Mouse (Mus musculus) embryonic facial prominence, embryonic 15.5 days (tissue): ENCODE measurements around the gene Mmp25. TPM values are rescaled to one million over a fixed set of nuclear protein-coding genes. Genes with fewer than 3 reads are reported as not detected.

Experiments
- ATAC-seq: fragments of 200-750 bp; cut with Nextera tagmentation; 2 replicates; pipeline ENCODE4 v1.8.0; 2017; ENCODE audit warnings: low read depth, moderate TSS enrichment; ENCODE audit not compliant: insufficient number of reproducible peaks, low FRiP score, low TSS enrichment
- H3K27ac ChIP-seq: fragments of 300-500 bp; sonication (generic); replicated peaks from 2 replicates; pipeline ENCODE4 v1.5.1; 2015; ENCODE audit warnings: mild to moderate bottlenecking, inconsistent platforms
- H3K27me3 ChIP-seq: fragments of 300-500 bp; sonication (generic); 2 replicates; pipeline ENCODE4 v1.6.1; 2015; ENCODE audit warnings: inconsistent platforms
- H3K36me3 ChIP-seq: fragments of 300-500 bp; sonication (generic); 2 replicates; pipeline ENCODE4 v1.6.1; 2015; ENCODE audit warnings: mild to moderate bottlenecking, inconsistent platforms
- H3K4me1 ChIP-seq: fragments of 300-500 bp; sonication (generic); 2 replicates; pipeline ENCODE4 v1.6.1; 2015; ENCODE audit warnings: inconsistent platforms
- H3K4me2 ChIP-seq: fragments of 300-500 bp; sonication (generic); replicated peaks from 2 replicates; pipeline ENCODE4 v1.6.1; 2015; ENCODE audit warnings: mild to moderate bottlenecking, inconsistent platforms
- H3K4me3 ChIP-seq: fragments of 300-500 bp; sonication (generic); replicated peaks from 2 replicates; pipeline ENCODE4 v1.5.1; 2015; ENCODE audit warnings: mild to moderate bottlenecking, inconsistent platforms
- H3K9ac ChIP-seq: fragments of 300-500 bp; sonication (generic); 2 replicates; pipeline ENCODE4 v1.6.1; 2015; ENCODE audit warnings: inconsistent platforms
- H3K9me3 ChIP-seq: fragments of 300-500 bp; sonication (generic); replicated peaks from 2 replicates; pipeline ENCODE4 v1.6.1; 2016; ENCODE audit warnings: inconsistent platforms
- WGBS: fragments of 180-500 bp; shearing (Covaris S2); methylation state at CpG from one replicate; pipeline ENCODE4 v1.1.7; 2015; 5-methylcytosine and 5-hydroxymethylcytosine counted together
- polyA plus RNA-seq: library from polyadenylated mRNA; unstranded; fragments of >200 nt; fragmentation: Nextera tagmentation; extraction: Ambion mirVana; gene quantifications from 2 replicates; pipeline ENCODE4 v1.2.1, GENCODE M21; 2015

The Mmp25 gene
- polyA plus RNA-seq, 1 experiment from 2014 or later, result 0.76 TPM

- H3K4me2 ChIP-seq, result no peak overlapping the region
- H3K4me1 ChIP-seq, result peaks cover 8% of the 10 kb centered on the region; the same call in 1 of the 2 replicates
- ATAC-seq, result no peak
- WGBS, result 39% methylated on average over 7 of the region's 7 CpGs
- no peaks in the 10 kb centered on the region for H3K9me3 ChIP-seq
- H3K9ac ChIP-seq, result no peak overlapping the region
- no peak overlapping the region for H3K4me3 ChIP-seq
- no peaks in the 10 kb centered on the region for H3K27me3 ChIP-seq
- H3K27ac ChIP-seq, result no peak overlapping the region
- H3K36me3 ChIP-seq, result no peaks in the 10 kb centered on the region
Measured at GRCm38 (mm10) chr17:23627813-23628212, 17.3 kb downstream of the Mmp25 start.

GRCm38 (mm10) chr17:23620351-23620750, 24.7 kb downstream of the Mmp25 start:
- Histone ChIP-seq H3K27me3 (peaks cover 14% of the 10 kb centered on the region; the same call in 1 of the 2 replicates), H3K9ac (no peak overlapping the region), H3K27ac (no peak overlapping the region), H3K4me1 (no peaks in the 10 kb centered on the region), H3K4me2 (no peak overlapping the region), H3K36me3 (no peaks in the 10 kb centered on the region), H3K4me3 (no peak overlapping the region), H3K9me3 (no peaks in the 10 kb centered on the region)
- 72% methylated on average over 7 of the region's 7 CpGs for WGBS
- no peak for ATAC-seq

- H3K27ac ChIP-seq, result no peak overlapping the region
- peaks cover 14% of the 10 kb centered on the region; the same call in 1 of the 2 replicates for H3K27me3 ChIP-seq
- H3K4me2 ChIP-seq, result no peak overlapping the region
- H3K9ac ChIP-seq, result no peak overlapping the region
- H3K4me1 ChIP-seq, result no peaks in the 10 kb centered on the region
- no peak overlapping the region for H3K4me3 ChIP-seq
- H3K9me3 ChIP-seq, result no peaks in the 10 kb centered on the region
- no peak for ATAC-seq
- 51% methylated on average over 9 of the region's 9 CpGs for whole genome bisulfite sequencing
- no peaks in the 10 kb centered on the region for H3K36me3 ChIP-seq
Measured at GRCm38 (mm10) chr17:23617087-23617486, 28.0 kb downstream of the Mmp25 start.

GRCm38 (mm10) chr17:23610361-23610800, 34.7 kb downstream of the Mmp25 start:
- no peak overlapping the region for H3K27ac ChIP-seq
- no peaks in the 10 kb centered on the region for H3K9me3 ChIP-seq
- no peak overlapping the region for H3K9ac ChIP-seq
- no peak overlapping the region for H3K4me2 ChIP-seq
- no peak overlapping the region for H3K4me3 ChIP-seq
- H3K27me3 ChIP-seq, result no peaks in the 10 kb centered on the region
- 0 out of 2 replicates have a peak, but pooled peaks have one; percentile 43 for ATAC-seq
- no peaks in the 10 kb centered on the region for H3K36me3 ChIP-seq
- 83% methylated on average over 28 of the region's 28 CpGs for WGBS
- H3K4me1 ChIP-seq, result no peaks in the 10 kb centered on the region

GRCm38 (mm10) chr17:23609612-23610011, 35.5 kb downstream of the Mmp25 start:
- WGBS, result 86% methylated on average over 24 of the region's 24 CpGs
- H3K9me3 ChIP-seq, result no peaks in the 10 kb centered on the region
- no peak for ATAC-seq

GRCm38 (mm10) chr17:23605220-23605619, 39.9 kb downstream of the Mmp25 start:
- Histone ChIP-seq H3K4me1 (peaks cover 9% of the 10 kb centered on the region), H3K4me3 (no peak overlapping the region), H3K27me3 (no peaks in the 10 kb centered on the region), H3K36me3 (no peaks in the 10 kb centered on the region), H3K27ac (no peak overlapping the region), H3K4me2 (no peak overlapping the region), H3K9me3 (no peaks in the 10 kb centered on the region), H3K9ac (no peak overlapping the region)
- ATAC-seq, result no peak
- 77% methylated on average over 8 of the region's 8 CpGs for WGBS

More at GRCm38 (mm10) chr17:23609612-23610011, 35.5 kb downstream of the Mmp25 start:
- H3K4me1 ChIP-seq, result no peaks in the 10 kb centered on the region
- H3K27me3 ChIP-seq, result no peaks in the 10 kb centered on the region
- H3K9ac ChIP-seq, result no peak overlapping the region
- H3K36me3 ChIP-seq, result no peaks in the 10 kb centered on the region
- no peak overlapping the region for H3K4me3 ChIP-seq
- no peak overlapping the region for H3K4me2 ChIP-seq
- no peak overlapping the region for H3K27ac ChIP-seq

- Histone ChIP-seq H3K36me3 (no peaks in the 10 kb centered on the region), H3K27ac (no peak overlapping the region), H3K4me2 (no peak overlapping the region), H3K27me3 (no peaks in the 10 kb centered on the region), H3K4me3 (no peak overlapping the region), H3K9ac (no peak overlapping the region), H3K4me1 (peaks cover 17% of the 10 kb centered on the region), H3K9me3 (no peaks in the 10 kb centered on the region)
- 75% methylated on average over 7 of the region's 7 CpGs for WGBS
- no peak for ATAC-seq
Measured at GRCm38 (mm10) chr17:23604394-23604793, 40.7 kb downstream of the Mmp25 start.

- Histone ChIP-seq H3K27ac (no peak overlapping the region), H3K9ac (no peak overlapping the region), H3K36me3 (no peaks in the 10 kb centered on the region), H3K9me3 (no peaks in the 10 kb centered on the region), H3K4me2 (no peak overlapping the region), H3K4me1 (peaks cover 18% of the 10 kb centered on the region), H3K4me3 (no peak overlapping the region), H3K27me3 (no peaks in the 10 kb centered on the region)
- WGBS, result 53% methylated on average over 2 of the region's 2 CpGs
- no peak for ATAC-seq
Measured at GRCm38 (mm10) chr17:23603542-23603941, 41.5 kb downstream of the Mmp25 start.

- Histone ChIP-seq H3K4me2 (no peak overlapping the region), H3K4me3 (no peak overlapping the region), H3K9ac (no peak overlapping the region), H3K9me3 (no peaks in the 10 kb centered on the region), H3K4me1 (peaks cover 18% of the 10 kb centered on the region), H3K27me3 (no peaks in the 10 kb centered on the region), H3K36me3 (no peaks in the 10 kb centered on the region), H3K27ac (no peak overlapping the region)
- ATAC-seq, result no peak
- WGBS, result 24% methylated on average over 8 of the region's 8 CpGs
Measured at GRCm38 (mm10) chr17:23603077-23603476, 42.0 kb downstream of the Mmp25 start.

GRCm38 (mm10) chr17:23601836-23602585, 43.1 kb downstream of the Mmp25 start:
- 33% methylated on average over 10 of the region's 10 CpGs for whole genome bisulfite sequencing

GRCm38 (mm10) chr17:23600641-23601622, 44.1 kb downstream of the Mmp25 start, which contains the start of gene Zscan10:
Gene Zscan10, plus strand, starts transcription at chr17:23600856.
- Histone ChIP-seq H3K9ac (no peak within 1 kb of the TSS), H3K36me3 (no peaks in the 10 kb centered on the region), H3K27me3 (no peaks in the 10 kb centered on the region), H3K9me3 (no peaks in the 10 kb centered on the region), H3K4me1 (peaks cover 18% of the 10 kb centered on the region), H3K27ac (peak within 1 kb of the TSS; percentile 92), H3K4me3 (peak within 1 kb of the TSS; percentile 48; the same call in 1 of the 2 replicates), H3K4me2 (peak within 1 kb of the TSS; percentile 78)
- ATAC-seq, result no peak
- WGBS, result 50% methylated on average over 15 of the region's 15 CpGs

More at GRCm38 (mm10) chr17:23601836-23602585, 43.1 kb downstream of the Mmp25 start:
- Histone ChIP-seq H3K36me3 (no peaks in the 10 kb centered on the region), H3K9ac (no peak overlapping the region), H3K4me2 (no peak overlapping the region), H3K27me3 (no peaks in the 10 kb centered on the region), H3K9me3 (no peaks in the 10 kb centered on the region), H3K4me1 (peaks cover 18% of the 10 kb centered on the region), H3K27ac (no peak overlapping the region), H3K4me3 (no peak overlapping the region)
- no peak for ATAC-seq
